Mouse (Mus musculus) lung, postnatal 14 days (tissue): ENCODE measurements around the gene Pycard.
"Not testable (repeated sequence)": the region's sequence is repeated elsewhere in the genome, so short reads cannot be mapped to it uniquely, and the experiment has no call there.

Experiments used
- DNase-seq: peaks from one replicate; pipeline ENCODE4 v3.0.0; 2021

The Pycard gene

DNA sequence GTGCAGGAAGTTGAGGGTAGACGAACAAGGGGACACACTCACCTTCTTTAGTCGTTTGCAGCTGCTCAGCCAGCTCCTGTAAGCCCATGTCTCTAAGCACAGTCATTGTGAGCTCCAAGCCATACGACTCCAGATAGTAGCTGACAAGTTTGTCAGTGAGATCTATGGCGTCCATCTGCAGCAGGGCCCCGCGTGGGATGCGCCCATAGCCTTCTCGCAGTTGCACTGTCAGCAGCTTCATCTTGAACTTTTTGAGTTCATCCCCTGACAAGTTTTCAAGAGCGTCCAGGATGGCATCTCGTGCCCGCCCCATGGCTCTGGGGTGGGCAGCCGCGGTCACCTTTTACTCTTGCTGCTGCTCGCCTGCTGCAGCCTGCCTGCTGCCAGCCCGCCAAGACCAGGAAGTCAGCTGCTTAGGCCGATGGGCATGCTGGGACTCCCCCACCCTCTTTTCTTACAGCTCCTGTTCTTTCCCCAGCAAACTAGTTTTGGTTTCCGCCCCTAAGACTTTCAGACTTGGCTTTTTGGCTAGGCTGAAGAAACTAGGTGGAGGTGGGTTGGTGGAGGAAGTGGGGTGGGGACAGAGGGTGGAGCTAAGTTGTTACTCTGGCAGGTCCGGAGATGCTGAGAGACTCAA lies at the start of gene Pycard:
Gene Pycard (minus strand): TSS at position 527 of the 637 bp plus-strand sequence.
- DNase-seq = peak; percentile 41

DNA sequence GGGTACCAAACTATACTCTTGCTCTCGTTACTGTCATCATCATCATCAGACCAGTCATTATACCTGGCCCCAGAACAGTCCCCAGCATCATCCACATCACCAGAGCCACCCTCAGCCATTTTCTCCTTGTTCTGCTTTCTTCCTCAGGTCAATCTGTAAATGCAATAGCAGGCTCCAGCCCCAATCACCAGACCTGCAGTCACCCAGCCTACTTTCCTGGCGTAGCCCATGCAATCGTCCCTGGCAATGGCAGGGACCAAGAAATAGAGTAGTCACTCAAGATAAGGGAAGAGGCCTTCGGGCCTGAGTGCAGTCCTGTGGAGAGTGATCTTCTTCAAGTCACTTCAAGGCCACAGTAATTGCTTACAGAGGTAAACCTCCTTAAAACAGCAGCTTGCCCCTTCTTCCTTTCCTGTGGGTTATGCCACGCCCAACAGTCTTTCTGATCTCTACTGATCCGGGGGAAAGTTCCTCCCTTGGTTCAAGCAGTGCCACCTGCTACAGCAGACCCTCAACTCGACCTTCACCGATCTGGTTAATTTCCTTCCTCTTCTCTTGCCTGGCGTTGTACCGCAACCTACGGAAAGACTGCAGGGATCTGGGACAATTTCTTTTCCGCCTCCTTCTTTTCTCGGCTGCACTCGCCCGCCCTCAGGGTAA lies 48.6 kb upstream of the Pycard start:
- not testable (repeated sequence) for DNase-seq

DNA sequence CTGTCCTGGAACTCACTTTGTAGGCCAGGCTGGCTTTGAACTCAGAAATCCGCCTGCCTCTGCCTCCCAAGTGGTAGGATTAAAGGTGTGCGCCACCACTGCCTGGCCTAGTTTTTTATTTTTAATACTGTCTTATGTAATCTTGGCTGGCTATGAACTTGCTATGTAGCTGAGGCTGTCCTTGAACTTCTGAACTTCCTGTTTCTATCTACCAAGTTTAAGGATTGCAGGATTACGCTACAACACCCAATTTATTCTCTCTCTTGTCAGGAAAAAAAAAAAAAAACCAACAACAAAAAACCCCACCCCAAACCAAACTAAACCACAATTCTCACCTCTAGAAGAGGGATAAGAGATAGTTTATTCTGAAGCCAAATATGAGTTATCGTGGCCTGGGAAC lies 39.9 kb upstream of the Pycard start:
- no peak for DNase-seq

DNA sequence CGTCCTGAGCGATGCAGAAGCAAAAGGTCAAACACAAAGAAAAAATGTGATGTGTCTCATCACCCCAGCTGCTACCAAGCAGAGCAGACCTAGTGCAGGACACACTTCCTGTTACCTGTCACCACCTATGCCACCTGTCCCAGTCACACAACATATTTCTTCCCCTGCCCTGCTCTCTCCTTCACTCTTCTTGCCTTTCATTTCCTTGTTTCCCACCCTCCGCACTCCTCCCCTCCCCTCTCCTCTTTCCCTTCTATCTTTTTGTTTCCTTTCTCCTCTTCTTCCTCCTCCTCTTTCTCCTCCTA lies 39.3 kb upstream of the Pycard start:
- DNase-seq = no peak

DNA sequence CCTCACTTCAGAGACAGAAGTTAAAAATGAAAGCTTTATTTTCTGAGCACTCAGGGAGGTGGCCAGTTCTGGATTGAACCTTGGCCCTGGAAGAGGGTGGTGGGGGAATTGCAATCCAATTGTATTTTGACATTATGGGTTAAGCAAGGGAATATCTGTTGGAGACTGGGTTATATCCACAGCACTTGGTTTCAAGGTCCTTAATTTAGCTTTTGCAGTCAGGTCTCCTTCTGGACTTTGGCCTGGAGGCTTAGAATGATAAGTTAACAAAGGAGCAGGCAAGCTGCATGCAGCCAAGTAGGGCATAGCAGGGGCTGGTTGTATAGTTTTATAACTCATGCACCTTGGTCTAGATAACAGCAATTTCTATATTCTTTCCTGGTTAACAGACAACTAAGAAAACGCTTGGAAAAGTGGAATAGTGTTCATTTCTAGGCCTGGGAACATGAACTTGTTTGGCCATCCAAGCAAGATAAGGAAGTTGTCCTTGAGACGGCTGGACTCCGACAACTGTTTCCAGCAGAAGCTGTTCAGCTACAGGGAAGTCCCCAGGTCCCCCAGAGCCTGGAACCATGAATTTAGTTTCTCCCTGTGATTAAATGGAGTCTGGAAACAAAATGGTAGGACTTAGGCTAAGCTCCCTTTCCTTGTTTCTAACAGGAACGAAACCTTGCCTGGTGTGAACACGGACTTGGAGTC lies 38.8 kb upstream of the Pycard start:
- no peak for DNase-seq

DNA sequence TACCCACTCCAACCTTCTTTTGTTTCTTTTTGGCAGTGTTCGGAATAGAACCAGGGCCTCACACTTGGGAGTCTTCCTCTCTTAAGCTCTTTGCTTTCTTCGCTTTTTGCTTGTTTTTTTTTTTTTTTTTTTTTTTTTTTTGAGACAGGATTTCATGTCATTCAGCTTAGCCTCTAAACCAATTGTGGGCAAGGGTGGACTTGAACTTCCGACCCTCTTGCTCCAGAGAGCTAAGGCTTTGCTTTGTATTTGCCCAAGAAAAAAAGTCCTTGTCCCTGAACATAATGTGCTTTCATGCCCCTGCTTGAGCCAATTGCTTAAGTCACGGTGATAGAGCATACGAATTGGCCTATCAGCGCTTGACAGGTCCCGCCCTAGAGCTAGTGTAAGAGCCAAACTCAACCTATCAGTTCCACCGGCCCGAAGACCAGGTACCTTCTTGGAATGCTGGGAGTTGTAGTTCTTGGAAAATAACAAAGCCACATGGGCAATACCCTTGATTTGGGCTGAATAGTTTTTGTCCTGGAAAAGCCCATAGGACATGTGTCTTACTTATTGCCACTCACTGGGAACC lies 37.8 kb upstream of the Pycard start:
- DNase-seq = no peak

DNA sequence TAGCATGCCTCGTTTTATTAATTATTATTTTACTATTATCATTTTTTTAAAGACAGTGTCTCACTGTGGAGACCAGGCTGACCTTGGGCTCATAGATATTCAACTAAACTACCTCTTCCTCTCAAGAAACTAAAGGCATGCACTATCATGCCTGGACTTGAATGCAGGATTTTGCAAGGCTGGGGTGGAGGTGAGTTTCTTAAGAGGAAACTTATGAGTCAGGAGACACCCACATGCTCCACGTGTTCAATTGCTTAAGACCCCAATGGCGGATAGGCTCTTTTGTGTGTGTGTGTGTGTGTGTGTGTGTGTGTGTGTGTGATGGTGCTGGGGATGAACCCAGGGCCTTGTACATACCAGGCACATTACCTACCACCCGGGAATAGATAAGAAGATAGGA lies 31.7 kb upstream of the Pycard start:
- no peak for DNase-seq

DNA sequence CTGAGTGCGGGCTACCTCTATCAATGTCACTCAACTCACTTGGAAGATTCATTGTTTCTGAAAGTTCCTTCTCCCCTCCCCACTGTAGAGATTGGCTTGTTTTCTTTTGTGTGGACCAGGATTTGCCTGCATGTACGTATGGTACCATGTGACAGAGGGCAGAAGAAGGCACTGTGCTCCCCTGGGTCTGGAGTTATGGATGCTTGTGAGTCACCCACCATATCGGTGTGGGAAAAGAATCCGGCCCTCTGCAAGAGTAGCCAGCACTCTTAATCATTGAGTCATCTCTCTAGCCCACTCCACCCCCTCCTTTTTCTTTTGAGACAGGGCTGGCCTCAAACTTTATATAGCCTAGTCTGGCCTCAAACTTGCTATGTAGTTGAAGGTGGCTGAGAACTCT lies 31.3 kb upstream of the Pycard start:
- no peak for DNase-seq

DNA sequence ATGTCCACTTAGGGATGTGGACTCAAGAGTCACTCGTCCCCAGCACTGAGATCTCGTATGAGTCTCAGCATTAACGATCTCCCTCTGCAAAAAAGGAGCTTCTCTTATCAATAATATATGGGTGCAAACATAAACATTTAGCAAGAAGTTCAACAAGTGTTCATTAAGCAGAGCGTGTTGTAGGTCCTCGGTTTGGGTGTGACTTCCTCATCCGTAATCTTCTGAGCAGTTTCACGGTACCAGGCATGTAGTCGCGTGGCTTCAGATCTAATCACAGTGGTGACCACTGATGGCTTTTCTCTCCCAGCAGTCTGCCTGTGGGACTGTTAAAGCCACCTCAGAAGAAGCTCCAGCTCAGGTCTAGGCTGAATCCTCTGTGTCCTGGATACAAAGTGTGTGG lies 30.7 kb upstream of the Pycard start:
- DNase-seq = no peak

DNA sequence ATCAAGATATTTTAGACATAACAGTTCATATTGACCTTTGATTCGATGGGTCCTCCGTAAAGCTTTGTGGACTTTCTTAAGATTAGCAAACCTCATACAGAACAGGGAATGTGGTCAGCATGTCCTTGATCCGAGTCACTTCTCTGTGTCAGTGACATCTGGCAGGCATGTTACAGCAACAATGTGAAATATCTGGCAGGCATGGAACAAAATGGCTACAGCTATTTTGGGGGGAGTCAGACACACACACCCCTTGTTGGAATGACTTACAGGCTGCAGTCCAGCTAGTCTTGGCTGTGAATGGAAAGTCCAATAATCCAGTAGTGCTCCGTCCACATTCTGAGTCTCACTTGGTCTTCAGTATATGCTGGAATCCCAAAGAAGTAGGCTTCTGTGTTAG lies 29.9 kb upstream of the Pycard start:
- no peak for DNase-seq

DNA sequence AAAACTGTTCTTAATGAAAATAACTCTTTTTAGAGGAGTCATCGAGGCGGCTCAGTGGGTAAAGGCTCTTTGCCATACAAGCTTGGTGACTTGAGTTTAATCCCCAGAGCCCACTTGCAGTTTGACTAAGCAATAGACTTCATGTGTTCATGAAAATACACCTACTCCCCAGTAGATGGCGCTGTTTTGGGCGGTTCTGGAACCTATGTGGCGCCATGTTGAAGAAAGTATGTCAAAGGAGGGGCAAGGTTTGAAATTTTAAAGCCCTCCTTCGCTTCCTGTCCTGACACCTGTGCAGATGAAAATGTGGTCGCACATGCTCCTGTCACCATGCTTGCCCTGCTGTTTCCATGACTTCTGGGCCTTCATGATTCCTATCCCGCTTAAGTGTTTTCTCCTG lies 29.3 kb upstream of the Pycard start:
- DNase-seq = no peak

DNA sequence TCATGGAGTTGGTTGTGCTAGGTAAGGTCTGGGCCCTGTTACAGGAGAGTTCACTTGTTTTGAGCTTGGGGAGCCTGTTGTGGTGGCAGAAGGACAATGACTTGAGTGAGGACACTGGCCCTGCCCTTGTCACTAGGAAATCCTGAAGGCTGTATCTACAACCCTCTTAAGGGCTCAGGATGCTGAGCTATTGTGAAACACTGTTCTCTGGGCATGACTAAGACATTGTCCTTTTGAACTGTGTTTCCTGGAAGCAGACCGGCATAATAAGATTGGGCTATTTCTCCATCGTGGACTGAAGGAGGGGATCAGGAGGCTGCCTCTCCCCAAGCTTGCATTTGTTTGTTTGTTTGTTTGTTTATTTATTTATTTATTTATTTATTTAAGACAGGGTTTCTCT lies 25.5 kb upstream of the Pycard start:
- DNase-seq = no peak

DNA sequence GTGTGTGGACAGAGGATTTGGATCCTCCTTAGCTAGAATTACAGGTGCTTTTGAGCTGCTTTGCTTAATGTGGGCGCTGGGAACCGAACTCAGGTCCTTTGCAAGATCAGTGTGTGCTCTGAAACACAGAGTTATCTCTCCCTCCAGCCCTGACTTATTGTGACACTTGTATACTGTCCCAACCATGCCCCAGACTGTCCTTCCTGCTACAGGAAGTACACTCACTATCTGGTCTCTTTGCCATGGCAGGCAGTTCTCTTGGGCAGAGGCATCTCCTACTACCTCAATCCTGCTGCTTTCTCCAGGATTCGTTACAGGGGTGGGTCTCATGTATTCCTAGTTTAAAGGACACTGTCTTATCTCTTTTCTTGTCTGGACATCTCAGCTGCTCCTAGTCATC lies 24.6 kb upstream of the Pycard start:
- no peak for DNase-seq

DNA sequence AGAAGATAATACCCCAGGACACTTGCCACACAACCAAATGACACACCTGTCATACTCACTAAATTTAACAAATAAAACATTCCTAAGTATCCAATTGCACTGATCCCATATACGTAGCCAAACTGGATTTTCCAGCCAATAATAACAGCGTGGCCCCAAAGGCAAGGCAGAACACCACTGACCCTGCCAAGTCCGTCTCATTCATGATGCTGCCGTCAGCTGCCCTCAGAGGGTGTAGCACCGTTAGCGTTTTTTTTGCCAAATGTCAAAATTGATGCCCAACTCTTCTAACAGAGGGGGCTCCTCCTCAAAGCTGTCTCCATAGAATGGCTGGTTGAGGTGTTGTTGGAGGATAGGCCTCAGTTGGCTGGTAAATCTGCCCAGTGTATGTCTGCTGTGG lies 23.0 kb upstream of the Pycard start:
- no peak for DNase-seq

DNA sequence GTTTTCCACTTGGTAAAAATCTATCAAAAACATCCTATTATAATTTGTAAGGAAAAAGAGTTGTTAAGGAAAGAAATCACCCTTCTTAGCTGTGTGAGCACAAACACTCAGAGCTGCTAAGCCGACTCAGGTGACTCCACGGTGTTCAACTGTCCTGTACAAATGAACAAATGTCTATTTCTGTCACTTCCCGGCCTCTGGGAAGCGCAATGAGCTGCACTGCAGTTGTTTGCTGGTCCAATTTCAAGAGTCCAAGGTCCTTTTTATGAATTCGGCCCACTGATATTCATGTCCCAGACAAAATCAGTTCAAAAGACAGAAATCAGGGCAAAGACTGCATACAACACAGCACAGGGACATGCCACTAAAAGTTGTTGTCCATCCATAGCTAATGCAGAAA lies 22.5 kb upstream of the Pycard start:
- not testable (repeated sequence) for DNase-seq

DNA sequence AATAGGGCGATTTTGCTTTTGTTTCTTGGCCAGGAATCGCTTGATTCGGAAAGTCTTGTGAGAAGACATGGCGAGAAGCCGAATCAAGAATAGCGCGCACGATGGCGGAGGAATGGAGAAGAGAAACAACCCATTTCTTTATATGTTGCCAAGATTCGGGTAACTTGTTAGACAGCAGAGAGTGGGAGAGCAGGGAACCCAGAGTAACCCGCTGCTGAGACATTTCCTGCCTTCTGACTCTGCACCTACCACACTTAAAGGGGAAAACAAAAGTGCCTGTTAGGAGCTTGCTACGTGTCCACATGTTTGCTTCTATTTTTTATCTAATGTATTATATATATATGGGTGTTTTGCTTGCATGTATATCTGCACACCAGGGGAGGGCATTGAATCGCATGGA lies 19.4 kb upstream of the Pycard start:
- DNase-seq = no peak

DNA sequence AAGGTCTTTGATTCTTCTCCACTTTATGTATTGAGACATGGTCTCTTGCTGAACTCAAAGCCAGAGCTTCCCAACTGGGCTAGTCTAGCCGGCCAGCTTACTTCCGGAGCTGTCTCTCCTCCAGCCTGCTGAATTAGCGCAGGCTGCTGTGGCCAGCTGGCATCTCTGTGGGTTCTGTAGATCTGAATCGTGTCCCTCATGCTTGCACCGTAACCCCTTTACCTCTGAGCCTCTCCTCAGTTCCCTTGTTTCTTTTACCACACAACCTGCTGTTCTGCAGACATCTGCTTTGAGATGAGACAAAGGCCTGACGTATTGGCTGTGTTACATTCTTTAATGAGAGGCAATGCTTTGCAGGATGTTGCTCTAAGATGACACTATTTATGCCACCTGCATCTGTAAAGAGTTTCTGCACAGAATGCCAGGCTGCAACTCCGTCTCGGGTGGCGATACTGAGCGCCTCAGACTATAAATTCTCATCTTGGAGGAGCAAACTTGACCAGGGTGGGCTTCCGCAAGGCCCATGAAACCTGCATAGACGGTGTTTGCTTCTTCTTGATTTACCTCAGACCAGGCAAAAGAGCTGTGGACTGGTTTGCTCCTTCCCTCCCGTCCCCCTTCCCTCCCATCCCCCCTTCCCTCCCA lies 18.6 kb upstream of the Pycard start:
- no peak for DNase-seq

DNA sequence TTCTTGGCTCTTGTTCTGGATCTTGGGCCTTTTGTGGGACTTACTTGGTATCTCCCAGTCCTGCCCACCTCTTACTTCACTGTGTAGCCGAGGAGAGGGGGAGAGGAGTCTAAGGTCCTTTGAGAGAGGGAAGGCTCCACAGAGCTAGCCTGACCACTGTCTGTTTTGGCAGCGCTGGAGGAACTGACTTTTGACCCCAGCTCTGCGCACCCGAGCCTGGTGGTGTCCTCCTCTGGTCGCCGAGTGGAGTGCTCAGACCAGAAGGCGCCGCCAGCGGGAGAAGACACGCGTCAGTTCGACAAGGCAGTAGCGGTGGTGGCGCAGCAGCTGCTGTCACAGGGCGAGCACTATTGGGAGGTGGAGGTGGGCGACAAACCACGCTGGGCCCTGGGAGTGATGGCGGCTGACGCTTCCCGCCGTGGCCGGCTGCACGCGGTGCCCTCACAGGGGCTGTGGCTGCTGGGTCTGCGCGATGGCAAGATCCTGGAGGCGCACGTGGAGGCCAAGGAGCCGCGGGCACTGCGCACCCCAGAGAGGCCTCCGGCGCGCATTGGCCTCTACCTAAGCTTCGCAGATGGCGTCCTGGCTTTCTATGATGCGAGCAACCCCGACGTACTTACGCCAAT lies 16.2 kb upstream of the Pycard start:
- DNase-seq = no peak

DNA sequence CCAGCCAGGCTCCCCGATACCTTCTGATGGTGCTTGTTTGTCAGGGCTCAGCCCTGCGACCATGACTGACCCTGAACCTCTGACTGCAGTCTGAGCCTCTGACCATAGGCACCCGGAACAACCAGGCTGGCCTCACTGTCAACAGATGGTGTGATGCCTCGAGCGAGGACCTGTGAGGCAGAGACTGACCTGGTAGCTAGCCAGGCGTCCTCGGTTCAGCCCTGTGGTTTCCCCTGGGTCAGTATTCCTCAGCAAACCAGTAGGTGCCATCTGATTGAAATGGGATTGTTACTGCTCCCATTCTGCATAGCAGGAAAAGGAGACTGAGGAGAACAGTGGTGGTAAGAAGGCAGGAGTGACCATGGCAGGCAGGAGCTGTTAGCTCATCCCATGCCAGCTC lies 12.5 kb upstream of the Pycard start:
- DNase-seq = no peak

DNA sequence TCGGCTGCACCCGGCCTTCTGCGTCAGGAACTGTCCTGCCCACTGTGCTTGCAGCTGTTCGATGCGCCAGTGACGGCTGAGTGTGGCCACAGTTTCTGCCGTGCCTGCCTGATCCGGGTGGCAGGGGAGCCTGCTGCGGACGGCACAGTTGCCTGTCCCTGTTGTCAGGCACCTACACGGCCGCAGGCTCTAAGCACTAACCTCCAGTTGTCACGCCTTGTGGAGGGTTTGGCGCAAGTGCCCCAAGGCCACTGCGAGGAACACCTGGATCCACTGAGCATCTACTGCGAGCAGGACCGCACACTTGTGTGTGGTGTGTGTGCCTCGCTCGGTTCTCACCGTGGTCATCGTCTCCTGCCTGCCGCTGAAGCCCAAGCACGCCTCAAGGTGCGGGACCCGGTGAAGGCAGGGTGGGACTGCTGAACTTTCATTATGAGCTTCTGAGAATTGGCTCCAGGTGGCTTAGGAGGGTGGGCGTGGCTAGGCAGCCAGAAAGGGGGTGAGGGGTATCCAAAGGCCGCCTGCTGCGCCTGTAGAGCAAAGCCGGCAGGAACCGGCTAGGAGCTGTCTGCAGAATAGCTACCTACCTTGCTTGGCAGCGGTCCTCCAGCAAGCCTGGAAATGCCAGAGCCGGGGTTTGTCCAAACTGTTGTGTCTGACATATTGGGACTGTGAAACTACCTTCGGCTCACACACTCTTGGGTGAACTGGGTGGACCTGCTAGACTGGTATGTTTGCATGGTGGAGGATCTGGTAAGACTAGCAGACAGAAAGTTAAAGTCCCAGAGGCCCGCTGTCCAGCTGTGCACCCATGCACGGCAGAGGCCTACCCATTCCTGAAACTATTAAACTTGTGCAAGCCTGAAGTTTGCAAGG lies 11.1 kb upstream of the Pycard start:
- peak; percentile 25 for DNase-seq

DNA sequence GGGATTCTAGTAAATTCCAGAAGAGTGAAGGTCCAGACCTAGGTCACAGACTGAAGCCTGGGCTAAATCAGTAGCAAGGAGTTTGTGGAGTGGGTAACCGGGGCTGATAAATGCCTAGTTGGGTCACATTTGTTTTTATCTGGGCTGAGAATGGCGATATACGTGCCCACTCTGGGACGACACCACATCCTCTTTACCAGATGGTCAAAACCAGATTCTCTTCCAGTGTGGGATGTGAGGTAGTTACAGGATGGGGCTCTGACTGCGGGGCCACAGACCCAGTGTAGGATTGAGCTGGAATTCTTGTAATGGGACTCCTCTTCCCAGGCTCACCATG lies 10.5 kb upstream of the Pycard start:
- DNase-seq = no peak

DNA sequence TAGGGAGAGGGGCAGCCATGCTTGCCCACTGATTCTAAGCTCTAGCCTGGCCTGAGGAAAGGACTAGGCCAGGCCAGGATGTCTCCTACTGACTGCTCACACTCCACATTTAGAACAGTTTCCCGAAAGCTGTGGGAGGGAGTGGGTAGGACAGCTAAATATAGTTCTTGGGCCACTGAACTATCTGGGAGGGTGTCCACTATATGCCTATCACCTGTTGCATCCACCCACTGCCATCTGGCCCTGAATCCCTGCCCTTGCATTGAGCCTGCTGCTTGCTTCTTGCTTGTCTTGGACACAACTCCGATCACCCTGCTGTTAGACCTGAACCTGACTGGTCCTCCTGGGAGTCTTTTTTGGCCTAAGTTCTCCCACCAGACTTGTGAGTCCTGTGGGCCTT lies 10.0 kb upstream of the Pycard start, which contains the start of gene Trim72:
Gene Trim72 (plus strand): TSS at position 262 of the 400 bp plus-strand sequence.
- no peak for DNase-seq
